Mouse (Mus musculus): ENCODE measurements at regions not wholly inside any gene's neighbourhood (a gene's known extent, or its start where the extent isn't known, plus 50 kb on each side); places are given as distances from the start of the nearest gene placed in this dataset.

DNA sequence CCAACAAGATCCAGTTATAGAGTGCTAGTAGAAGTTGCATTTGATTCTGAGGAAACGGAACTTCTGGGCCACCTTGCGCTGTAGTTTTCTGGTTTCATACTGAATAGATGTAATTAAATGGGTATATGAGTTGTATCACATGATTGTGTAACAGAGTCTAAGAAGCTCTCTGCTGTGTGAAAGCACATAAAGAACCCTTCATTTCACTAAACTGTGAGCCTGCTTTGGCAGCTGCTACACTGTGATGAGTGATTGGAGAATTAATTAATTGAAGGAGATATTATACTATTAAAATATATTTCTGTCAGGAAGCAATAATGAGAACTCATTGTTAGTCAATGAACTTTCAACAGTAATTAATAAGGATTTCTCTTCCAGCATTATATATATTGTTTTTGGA is 369.8 kb upstream of the Fbxo33 start:
- DNase-seq (ENCODE audit: low spot score): no peak

DNA sequence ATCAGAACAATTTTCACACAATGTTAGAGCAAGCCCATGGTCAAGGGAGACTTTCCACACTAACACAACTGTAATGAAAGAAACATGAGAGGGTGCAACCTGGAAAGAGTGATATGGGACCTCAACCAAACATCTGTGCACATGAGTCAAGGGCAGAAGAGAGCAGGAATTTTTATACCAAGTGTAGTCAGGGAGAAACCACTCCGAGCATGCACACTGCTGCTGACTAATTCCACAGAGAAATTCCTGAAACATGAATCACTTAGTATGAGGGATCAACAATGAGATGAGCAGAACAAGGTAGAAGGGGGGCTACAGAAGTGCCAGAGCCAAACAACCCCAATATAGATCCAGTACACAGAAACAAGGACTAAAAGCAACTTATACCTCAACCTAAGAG is 363.1 kb upstream of the Fbxo33 start:
- DNase-seq (ENCODE audit: low spot score): no peak

DNA sequence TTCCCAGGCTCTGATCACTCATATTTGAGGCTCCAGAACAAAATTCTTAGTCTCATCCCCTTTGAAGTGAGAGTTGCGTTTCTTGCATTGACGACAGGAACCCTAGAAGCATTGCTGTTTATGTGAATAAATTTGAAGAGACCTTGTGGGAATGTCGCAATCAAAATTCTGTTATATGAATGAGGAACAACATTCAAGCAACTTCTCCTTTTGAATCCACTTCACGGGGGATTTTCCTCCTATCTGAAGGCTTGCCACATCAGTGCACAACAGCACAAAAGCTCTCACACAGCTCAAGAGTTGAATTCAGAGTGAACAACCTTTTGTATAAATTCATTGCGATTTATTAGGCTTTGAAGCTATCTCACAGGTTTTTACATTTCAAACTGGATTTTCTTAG is 360.2 kb upstream of the Fbxo33 start:
- no peak for DNase-seq (ENCODE audit: low spot score)

DNA sequence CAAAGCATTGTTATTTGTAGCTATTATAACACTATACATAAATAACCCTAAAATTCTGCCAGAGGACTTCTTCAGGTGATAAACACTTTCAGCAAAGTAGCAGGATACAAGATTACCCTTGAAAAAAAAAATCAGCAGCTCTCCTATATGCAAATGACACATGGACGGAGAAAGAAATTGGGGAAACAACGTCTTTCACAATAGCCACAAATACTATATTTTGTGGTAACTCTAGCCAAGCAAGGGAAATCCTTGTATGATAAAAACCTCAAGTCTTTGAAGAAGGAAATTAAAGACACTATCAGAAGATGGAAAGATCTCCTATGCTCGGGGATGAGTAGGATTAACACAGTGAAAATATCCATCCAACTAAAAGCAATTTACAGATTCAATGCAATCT is 344.4 kb upstream of the Fbxo33 start:
- no peak for DNase-seq (ENCODE audit: low spot score)

DNA sequence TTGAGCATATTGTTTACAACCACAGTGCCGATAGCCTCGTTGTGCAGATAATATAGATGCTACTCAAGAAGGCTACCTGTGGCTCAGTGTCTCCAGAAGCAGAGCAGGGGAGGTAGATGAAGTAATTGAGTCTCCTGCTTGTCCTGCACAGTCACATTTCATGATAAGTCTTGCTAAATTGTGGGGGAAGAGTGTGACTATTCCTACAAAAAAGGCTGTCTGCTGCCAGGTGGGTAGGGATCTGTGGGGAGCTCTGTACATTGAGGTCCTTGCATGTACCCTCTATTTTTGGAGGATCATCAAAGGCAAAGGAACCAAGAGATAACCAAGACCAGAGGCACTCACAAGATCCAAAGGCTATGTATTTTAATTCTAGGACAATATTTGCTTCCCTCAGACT is 320.3 kb upstream of the Fbxo33 start:
- no peak for DNase-seq (ENCODE audit: low spot score)

DNA sequence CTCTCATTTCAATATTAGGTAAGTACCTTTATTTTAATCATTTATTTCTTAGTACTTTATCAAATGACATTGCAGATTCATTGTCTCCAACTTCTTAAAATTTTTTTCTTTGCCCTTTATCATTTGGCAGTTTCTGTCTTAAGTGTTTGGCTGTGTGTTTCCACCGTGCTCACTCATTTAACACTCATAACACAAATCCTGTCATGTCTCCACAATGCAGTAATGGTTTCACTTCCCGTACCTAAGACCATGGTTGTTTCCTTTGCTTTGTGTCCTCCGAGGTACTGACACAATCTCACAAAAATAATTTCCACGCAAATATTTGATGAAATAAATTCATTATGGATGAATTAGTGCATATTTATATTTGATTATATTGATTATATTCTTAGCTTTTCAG is 311.0 kb upstream of the Fbxo33 start:
- DNase-seq (ENCODE audit: low spot score): no peak

DNA sequence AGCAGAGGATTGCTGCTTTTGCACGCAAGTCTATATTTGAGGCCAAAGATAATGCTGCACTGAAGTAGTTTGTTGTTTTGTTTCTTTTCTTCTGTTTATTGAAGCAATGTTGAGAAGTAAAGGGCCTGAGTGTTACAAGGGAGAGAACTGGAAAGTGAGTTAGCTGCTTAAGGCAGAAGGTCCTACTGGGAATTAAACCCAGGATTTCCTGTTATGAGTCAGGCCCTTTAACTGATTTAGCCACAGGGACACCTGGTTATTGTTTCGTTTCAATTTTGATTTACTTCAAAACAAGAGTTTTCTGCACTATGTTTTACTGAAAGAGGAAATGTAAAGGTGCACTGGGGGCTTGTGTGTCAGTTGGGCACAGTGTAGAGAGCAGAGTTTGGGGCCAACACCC is 303.8 kb upstream of the Fbxo33 start:
- no peak for DNase-seq (ENCODE audit: low spot score)

DNA sequence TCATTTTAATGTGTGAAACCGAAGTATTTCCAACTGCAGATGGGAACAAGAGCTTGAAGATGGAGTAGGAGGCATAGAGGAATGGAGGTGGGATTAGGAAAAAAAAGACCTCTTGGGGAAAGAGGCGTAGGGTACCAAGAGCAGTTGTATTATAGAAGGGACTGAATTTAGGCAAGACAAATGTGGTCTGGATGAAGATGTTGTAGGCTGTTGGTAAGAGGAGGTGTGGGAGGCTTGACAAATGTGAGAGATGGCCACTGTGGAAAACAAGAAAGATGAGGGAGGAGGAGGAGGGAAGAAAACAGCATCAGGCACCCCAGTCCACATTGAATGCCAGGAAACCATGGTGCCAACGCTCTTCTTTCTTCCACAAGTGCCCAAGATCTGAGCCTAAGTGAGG is 302.4 kb upstream of the Fbxo33 start:
- DNase-seq (ENCODE audit: low spot score): no peak

DNA sequence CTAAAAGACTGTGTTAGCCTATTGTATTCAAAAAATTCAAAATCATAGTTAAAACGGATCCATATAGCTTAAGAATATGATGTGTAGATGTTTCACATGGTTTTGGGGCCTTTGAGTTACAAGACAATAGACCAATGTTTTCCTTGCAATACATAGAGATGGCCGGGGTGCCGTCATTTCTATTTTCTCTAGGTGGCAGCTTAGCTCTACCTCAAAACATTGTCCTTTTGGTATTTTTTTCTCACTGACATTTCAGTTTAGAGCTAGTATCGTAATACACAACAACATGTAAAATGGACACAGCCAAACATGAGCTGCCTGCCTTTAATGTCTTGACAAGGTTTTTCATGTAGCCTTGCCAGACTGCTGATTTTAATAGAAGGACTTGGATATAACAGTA is 290.3 kb upstream of the Fbxo33 start:
- DNase-seq (ENCODE audit: low spot score): no peak

DNA sequence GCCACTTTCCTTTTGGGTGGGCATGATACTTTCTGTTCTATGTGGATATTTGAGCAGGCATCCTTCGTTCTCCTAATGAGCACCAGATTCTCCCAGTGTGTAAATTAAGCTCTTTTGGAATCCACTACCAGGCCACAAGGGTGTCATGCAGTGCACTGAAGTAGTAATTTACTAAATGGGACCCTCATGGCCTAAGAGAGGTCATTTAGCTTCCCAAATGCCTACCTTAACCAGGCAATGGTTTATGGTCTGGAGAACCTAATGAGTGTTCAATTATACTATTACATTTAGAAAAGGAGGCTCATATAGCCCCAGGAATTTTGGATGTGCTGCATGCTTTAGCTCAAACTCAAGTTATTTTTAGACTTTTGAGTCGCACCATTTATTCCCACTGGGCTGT is 289.6 kb upstream of the Fbxo33 start:
- DNase-seq (ENCODE audit: low spot score): no peak

DNA sequence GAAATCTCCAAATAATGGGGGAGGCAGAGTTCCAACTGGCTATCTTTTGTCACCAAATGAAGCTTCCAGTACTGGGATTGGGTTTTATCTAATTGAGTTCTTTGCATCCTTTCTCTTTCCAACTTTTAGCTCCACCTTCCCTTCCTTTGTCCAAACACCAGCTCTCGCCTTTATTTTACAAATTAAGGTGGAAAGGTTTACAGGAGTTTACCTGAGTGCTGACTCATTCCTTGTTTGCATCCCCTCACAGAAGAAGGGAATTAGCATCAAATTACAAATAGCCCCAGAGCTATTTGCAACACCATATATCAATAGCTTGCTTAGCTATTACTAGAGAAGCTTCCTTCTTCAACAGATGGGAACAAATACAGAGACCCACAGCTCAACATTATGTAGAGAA is 287.9 kb upstream of the Fbxo33 start:
- no peak for DNase-seq (ENCODE audit: low spot score)

DNA sequence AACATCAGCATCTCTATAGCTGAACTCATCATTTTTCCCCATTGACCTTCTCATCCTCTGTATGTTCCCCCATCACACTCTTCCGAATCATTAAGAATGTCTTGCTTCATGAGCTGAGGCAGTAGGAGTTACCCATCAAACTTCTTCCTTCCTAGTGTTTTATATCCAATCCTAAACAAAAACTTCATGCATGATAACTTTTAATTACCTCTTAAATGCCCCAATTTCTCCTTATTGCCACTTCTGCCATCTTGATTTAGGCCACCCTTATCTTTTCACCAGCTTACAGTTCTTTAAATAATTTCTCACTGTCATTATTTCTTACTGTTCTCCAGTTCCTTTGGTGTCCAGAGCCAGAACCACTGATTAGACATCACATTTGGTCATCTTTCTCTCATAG is 277.9 kb upstream of the Fbxo33 start:
- no peak for DNase-seq (ENCODE audit: low spot score)

DNA sequence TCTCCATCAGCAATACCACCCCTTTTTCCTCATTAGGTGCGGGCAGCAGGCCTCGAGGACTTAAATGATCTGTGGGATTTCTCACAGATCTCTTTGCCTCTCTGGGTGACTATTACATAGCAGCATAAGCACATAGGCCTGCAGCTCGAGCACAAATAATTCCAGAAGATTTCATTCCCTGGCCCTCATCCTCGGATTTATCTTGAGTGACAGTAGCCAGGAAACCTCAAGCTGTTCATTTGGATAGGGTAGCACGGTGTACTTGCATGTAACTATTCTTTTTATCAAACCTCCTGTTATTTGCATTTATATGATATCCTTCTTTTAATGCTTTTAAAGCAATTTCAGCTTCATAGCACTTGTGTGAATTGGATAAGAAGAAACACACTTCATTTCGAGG is 268.5 kb upstream of the Fbxo33 start:
- DNase-seq (ENCODE audit: low spot score): no peak

DNA sequence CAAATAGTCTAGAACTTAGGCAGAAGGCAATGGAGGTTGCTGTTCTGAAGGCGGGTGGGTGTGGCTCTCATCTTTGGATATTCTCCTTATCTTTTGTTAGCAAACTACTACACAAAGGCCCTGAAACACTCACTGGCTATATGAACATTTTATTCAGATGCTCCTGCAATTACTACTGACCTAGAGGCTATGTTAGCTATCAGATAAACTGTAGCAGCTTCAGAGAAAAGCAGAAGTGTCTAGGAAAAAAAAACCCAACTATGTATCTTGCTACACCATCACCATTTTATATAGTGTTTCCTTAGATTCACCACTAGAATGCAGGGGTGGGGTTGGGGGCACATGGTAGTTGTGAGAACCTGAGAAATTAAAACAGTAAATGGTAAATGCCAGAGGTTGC is 268.0 kb upstream of the Fbxo33 start:
- DNase-seq (ENCODE audit: low spot score): no peak

DNA sequence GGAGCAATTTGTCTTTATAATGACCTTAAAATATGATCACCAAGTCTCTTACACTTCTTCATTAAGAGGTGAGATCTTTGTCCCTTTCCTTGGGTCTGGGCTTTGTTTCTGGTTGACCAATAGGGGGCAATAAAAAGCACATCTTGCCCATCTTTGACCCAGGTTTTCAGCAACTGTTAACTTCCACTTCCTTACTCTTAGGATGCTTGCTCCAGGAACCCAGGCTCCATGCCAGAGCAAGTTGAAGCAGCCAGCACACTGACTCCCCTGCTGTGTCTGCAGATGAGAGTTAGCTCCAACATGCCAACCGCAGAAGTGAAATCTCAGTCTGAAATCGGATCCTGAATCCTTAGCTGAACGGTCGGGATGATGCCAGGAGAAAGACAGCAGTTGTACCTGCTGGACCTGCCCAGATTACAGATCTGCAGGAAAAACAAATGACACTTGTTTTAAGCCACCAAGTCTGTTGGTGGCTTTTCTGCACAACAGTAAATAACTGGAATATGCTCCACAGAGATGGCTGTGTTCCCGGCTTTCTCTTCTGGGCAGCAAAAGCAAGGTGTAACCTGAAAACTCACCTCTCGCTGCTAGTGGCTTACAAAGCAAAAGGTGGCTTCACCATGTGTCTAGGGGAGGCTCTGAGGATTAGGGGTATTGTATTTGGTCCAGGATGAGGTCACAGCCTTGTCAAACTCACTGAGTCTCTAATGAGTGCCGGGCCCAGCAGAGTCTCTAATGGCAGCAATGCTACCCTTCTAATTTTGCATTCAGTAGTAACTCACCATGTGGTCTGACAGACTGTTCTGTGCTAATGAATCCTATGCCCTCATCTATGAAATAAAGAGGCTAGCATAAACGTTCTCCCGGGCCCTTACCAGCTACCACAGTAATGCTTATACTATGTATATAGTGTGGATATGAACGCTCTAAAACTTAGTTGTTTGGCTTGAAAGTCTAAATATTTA is 241.8 kb upstream of the Fbxo33 start:
- no peak for DNase-seq (ENCODE audit: low spot score)

DNA sequence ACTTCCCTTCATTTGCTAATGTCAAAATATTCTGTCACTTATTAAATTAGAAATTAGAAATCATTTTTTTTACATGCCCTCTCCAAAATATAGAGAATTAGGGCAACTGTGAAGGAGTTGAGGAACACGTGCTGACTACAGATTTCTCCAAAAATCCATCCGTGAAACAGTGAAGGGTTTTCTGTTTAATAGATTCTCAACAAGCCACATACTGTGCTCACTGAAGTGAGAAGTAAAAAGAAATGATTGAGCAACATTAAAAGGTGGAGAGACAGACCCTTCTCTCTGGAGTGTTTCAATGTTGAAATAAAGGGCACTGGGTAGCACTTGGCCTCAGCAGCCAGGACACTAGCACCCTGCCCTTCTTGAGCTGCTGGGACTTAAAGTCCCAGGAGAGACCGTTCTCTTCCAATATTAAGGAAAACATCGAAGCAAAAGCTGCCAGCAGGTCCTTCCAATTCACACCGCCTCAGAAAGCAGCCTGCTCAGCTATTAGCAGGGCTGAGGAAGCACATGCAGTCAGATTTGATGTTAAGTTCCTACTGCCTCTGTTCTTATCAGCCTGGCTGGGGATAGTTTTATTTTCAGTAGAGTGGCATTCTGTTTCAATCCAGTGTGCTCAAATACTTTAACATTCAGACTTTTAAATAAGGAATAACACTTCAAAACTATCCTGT is 236.8 kb upstream of the Fbxo33 start:
- DNase-seq (ENCODE audit: low spot score): no peak

DNA sequence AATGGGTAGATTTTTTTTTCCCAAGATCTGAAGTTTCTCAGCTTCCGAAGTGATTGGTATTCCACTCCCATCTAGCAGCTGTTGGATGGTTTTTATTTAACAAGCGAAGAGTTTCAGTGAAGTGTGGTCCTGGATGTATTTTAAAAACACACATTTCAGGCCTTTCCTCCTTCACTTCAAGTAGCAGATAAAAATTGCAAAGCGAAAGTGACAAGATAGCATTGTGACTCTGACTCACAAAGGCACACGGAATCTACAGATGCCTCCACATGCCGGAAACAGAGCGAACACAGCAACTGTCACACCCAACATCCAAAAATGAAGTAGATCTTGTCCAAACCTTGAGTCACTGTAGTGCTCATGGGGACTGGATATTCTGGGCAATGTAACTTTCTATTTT is 195.5 kb upstream of the Fbxo33 start:
- no peak for DNase-seq (ENCODE audit: low spot score)

DNA sequence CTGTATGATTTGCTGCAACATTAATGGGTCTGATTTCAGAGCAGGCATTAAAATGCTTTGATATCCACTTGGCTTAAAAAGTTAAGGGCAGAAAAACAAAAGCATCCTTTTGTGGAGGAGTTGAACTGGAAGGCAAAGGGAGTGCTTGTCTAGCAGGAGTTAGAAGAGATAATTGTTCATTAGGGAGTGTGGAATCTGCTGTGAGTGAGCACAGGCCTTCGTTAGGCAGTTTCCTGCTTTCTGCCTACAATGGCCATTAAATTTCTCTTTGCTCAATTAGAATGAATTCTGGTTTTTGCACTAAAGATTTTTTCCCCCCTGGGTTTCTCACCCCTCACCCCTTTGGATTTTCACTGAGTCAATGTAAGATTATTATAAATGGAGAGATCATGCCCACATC is 192.0 kb upstream of the Fbxo33 start:
- no peak for DNase-seq (ENCODE audit: low spot score)

DNA sequence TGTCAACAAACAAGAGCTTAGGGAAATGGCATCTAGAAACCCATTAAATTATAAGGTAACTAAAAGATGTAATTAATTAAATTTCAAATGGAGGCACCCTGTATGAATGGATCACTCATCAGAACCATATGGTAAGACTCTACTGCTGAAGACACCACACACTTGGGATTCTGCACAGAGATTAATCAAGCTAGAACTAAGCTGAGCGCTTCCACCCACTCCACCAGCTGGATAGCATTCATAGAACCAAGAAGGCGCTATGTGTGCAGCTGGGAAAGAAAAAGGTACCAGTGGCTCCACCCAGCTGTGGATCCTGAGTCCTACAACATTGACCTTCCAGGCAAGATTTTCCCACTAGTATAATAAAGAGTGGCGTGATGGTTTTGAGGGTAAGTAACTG is 171.6 kb upstream of the Fbxo33 start:
- DNase-seq (ENCODE audit: low spot score): no peak

DNA sequence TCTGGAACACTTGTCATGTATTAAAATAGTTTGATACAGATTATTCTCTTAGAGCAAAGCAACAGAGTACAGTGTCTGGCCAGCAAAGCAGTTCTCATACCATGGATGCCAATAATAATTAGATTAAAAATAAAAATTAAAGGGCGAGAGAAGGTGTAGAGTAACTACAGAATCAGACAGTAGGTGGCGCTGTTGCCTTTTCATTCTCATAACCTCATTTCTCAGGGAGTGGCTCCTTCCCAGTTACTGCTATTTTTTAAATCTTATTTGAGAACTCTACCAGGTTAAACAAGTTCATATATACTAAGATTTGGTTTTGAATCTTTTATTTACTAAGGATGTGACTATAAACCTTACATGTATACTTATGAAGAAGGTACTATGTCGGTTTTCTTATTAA is 163.3 kb upstream of the Fbxo33 start:
- DNase-seq (ENCODE audit: low spot score): peak; percentile 2

DNA sequence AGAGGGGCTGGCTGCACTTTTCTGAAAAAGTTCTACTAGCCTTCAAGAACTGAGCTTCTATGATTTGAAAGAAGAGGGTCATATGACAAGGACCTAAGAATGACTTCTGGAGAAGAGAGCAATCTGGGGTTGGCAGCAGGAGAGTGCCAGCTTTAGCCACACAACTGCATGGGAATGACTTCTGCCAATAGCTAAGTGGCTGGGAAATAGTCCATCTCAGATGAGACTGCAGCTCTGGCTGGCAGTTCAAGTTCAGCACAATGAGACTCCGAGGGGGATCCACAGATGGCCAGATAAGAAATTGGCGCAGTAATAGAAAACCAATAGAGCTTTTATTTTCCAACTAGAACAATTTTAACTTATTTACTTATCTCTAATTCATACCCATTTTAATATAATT is 122.1 kb upstream of the Fbxo33 start:
- DNase-seq (ENCODE audit: low spot score): no peak

DNA sequence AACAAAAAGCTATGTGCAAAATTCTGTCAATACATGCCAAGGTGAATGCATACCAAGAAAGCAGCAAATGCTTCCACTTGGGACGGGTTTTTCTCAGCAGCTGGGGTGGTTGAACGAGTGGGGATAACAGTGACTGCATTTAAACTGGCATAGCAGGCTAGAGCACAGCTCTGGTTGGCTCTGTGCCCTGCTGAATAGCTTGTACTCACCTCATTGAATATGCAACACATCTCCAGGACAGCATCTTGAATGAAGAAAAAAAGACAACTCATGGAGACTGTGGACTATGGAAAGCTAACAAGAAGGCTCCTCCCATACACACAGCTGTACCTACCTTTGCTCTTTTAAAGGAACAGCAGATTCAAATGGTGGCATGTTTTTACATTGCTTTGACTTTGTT is 111.2 kb upstream of the Fbxo33 start:
- DNase-seq (ENCODE audit: low spot score): no peak

DNA sequence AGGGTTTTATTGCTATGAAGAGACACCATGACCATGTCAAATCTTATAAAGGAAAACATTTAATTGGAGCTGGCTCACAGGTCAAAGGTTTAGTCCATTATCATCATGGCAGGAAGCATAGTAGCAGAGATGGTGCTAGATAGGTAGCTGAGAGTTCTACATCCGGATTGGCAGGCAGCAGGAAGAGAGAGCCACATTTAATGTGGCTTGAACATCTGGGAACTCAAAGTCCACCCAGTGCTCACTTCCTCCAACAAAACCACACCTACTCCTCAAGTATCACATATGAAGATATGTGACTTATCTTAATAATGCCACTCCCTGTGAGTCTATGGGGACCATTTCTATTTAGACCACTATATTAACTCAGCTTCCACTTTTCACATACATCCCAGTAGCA is 93.2 kb upstream of the Fbxo33 start:
- DNase-seq (ENCODE audit: low spot score): no peak

DNA sequence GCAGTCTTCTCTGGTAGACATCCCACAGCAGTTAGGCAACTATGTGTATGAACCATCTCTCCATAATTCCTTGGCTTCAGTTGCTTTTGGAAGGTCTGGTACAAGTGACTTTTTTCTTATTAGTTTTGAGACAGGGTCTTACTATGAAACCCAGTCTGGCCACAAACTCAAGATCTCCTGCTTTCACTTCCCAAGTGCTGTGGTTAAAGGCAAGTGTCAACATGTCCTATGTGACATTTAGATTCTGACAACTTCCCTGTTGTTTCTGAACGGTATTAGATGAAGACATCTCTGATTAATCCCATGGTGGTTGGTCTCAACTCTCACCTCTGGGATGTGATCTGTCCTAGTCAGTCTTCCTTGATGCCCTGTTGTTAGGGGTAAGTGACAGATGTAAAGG is 88.4 kb upstream of the Fbxo33 start:
- DNase-seq (ENCODE audit: low spot score): no peak
